Mouse (Mus musculus) heart, embryonic 13.5 days (tissue): ENCODE measurements around the gene E130308A19Rik. TPM values are rescaled to one million over a fixed set of nuclear protein-coding genes. Genes with fewer than 3 reads are reported as not detected.

Experiments used
- ATAC-seq: fragments of 200-750 bp; cut with Nextera tagmentation; 2 replicates; pipeline ENCODE4 v1.8.0; 2017; ENCODE audit warnings: moderate TSS enrichment; ENCODE audit not compliant: insufficient number of reproducible peaks, low FRiP score, low TSS enrichment; ENCODE audit errors: extremely low read depth
- H3K27ac ChIP-seq: fragments of 300-500 bp; sonication (generic); replicated peaks from 2 replicates; pipeline ENCODE4 v1.5.1; 2015; ENCODE audit warnings: moderate library complexity, mild to moderate bottlenecking, inconsistent platforms
- H3K27me3 ChIP-seq: fragments of 300-500 bp; sonication (generic); replicated peaks from 2 replicates; pipeline ENCODE4 v1.6.1; 2015; ENCODE audit warnings: mild to moderate bottlenecking, inconsistent platforms
- H3K36me3 ChIP-seq: fragments of 300-500 bp; sonication (generic); 2 replicates; pipeline ENCODE4 v1.6.1; 2015; ENCODE audit warnings: mild to moderate bottlenecking, inconsistent platforms
- H3K4me1 ChIP-seq: fragments of 300-500 bp; sonication (generic); 2 replicates; pipeline ENCODE4 v1.6.1; 2015; ENCODE audit warnings: inconsistent platforms
- H3K4me2 ChIP-seq: fragments of 300-500 bp; sonication (generic); 2 replicates; pipeline ENCODE4 v1.6.1; 2015; ENCODE audit warnings: inconsistent platforms, mild to moderate bottlenecking, moderate library complexity
- H3K4me3 ChIP-seq: fragments of 300-500 bp; sonication (generic); 2 replicates; pipeline ENCODE4 v1.5.1; 2015; ENCODE audit warnings: moderate library complexity, mild to moderate bottlenecking, inconsistent platforms
- H3K9ac ChIP-seq: fragments of 300-500 bp; sonication (generic); 2 replicates; pipeline ENCODE4 v1.6.1; 2015; ENCODE audit warnings: inconsistent platforms, mild to moderate bottlenecking, moderate library complexity
- H3K9me3 ChIP-seq: fragments of 300-500 bp; sonication (generic); 2 replicates; pipeline ENCODE4 v1.6.1; 2016; ENCODE audit warnings: inconsistent platforms
- WGBS: fragments of 180-500 bp; shearing (Covaris S2); methylation state at CpG from one replicate; pipeline ENCODE4 v1.1.7; 2015; ENCODE audit warnings: mixed read lengths; 5-methylcytosine and 5-hydroxymethylcytosine counted together
- polyA plus RNA-seq: library from polyadenylated mRNA; unstranded; fragments of >200 nt; fragmentation: Nextera tagmentation; extraction: Ambion mirVana; gene quantifications from 2 replicates; pipeline ENCODE4 v1.2.1, GENCODE M21; 2015

Gene E130308A19Rik
- polyA plus RNA-seq, 1 experiment from 2014 or later: 20.5 TPM

DNA sequence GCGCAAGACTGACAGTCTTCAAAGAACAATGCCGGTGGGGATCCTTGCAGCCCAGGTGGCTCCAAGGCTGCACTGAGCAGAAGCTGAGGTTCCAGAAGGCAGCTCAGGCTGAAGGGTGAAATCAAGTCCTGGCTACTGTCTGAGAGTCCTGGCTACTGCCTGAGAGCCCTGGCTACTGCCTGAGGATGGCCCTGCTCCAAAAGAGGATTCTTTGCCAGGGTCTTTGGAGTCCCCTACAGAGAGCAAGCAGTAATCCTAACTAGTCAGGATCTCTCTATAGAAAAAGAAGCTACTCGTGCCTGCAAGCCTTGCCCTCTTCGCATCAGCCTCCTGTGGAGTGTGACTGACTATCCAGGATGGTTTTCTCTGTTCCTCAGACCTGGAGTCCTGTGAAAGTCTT lies 60.7 kb downstream of the E130308A19Rik start:
- Histone ChIP-seq H3K4me2 (no peak overlapping the region), H3K4me3 (no peak overlapping the region), H3K9me3 (no peaks in the 10 kb centered on the region), H3K27ac (no peak overlapping the region), H3K36me3 (peaks cover 13% of the 10 kb centered on the region), H3K27me3 (no peaks in the 10 kb centered on the region), H3K4me1 (peaks cover 36% of the 10 kb centered on the region), H3K9ac (no peak overlapping the region)
- no peak for ATAC-seq
- 73% methylated on average over 4 of the region's 4 CpGs for WGBS

DNA sequence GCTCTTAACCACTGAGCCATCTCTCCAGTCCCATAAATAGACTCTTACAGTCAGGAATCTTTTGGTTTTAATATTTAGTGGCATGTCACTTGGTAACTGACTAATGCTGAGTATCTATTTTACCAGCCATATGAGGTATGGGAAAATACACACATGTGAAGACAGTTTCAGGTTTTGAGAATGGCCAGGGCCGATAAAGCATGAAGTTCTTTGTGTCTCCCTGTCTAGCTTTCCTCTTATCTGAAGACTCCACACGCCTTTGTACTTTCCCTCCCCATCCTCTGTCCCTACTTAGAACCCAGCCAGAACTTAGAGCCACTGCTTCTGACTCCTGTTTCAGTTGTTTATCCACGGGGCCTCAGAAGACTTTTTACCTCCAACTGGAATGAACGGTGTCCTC lies 63.0 kb downstream of the E130308A19Rik start:
- WGBS: 49% methylated on average over 4 of the region's 4 CpGs

DNA sequence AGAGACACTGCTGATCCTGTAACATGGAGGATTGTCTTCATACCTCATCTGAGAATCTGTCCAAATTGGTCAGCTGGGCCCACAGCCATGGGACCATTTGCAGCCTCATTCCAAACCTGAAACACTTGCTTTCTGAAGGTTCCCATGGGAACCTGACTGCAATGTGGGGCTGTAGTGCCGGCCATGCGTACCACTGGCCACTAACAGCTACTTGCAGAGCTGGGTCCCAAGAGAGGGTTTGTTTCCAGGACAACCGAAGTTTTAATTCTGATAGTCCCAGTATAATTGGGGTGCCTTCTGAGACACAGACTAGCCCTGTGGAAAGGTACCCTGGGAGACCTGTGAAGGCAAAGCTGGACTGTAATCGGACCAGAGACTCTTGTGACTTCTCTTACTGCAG lies 64.1 kb downstream of the E130308A19Rik start:
- Histone ChIP-seq H3K36me3 (peaks cover 17% of the 10 kb centered on the region), H3K9ac (no peak overlapping the region), H3K9me3 (no peaks in the 10 kb centered on the region), H3K4me1 (peaks cover 13% of the 10 kb centered on the region; the same call in 1 of the 2 replicates), H3K4me2 (peak overlapping the region; percentile 26; the same call in 1 of the 2 replicates), H3K4me3 (no peak overlapping the region), H3K27ac (no peak overlapping the region), H3K27me3 (no peaks in the 10 kb centered on the region)
- WGBS: 88% methylated on average over 4 of the region's 4 CpGs
- no peak for ATAC-seq

More for the DNA sequence above, 63.0 kb downstream of the E130308A19Rik start:
- Histone ChIP-seq H3K36me3 (peaks cover 17% of the 10 kb centered on the region), H3K4me3 (no peak overlapping the region), H3K27ac (no peak overlapping the region; the same call in 1 of the 2 replicates), H3K4me1 (peaks cover 20% of the 10 kb centered on the region), H3K27me3 (no peaks in the 10 kb centered on the region), H3K4me2 (peak overlapping the region; percentile 26; the same call in 1 of the 2 replicates), H3K9me3 (no peaks in the 10 kb centered on the region), H3K9ac (no peak overlapping the region)
- ATAC-seq: no peak

DNA sequence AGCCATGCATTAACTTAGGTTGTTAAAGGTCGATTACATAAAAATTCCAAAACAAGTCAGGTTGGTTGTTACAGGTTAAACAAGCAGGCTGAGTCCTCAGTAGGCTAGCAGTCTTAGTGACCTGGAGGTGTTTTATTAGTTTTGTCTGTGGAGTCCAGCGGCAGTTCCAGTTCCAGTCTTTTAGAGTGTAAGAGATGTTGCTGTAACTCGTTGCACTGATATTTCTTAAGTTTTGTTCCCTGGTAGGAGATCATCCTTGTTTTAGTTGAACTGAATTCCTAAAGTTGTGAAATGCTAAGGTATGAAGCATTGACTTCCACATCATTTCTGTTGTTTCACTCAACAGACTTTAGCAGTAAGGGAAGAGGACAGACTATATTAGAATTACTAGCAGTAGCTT lies 70.8 kb downstream of the E130308A19Rik start:
- H3K4me2 ChIP-seq: no peak overlapping the region
- H3K9me3 ChIP-seq: no peaks in the 10 kb centered on the region
- H3K4me3 ChIP-seq: no peak overlapping the region
- 81% methylated on average over 3 of the region's 3 CpGs for whole genome bisulfite sequencing
- H3K9ac ChIP-seq: no peak overlapping the region
- H3K27ac ChIP-seq: no peak overlapping the region
- no peaks in the 10 kb centered on the region for H3K27me3 ChIP-seq
- ATAC-seq: no peak
- H3K36me3 ChIP-seq: 0 out of 2 replicates have a peak, but pooled peaks cover 3% of the 10 kb centered on the region
- peaks cover 24% of the 10 kb centered on the region for H3K4me1 ChIP-seq

DNA sequence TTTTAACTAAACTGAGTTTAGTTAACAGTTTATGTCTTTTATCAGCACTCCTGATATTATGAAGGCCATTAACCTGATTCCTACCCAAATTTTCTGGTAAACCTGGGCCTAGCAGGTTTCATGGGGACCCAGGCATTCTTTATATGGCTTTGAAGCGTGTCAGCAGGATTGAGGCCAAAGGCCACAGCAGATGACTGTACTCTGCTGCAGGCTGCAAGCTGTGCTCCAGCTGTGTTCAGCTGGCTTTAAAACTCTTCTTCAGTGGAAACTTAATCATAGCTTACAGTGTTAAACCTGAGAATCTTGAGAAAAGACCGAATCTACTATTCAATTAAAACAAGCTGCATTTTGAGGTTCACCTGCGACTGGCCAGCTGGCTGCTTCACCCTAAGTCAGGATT lies 71.9 kb downstream of the E130308A19Rik start:
- 69% methylated on average over 3 of the region's 3 CpGs for WGBS
- Histone ChIP-seq H3K4me2 (no peak overlapping the region), H3K27ac (0 out of 2 replicates have a peak overlapping the region, but pooled peaks have one; percentile 20), H3K36me3 (no peaks in the 10 kb centered on the region), H3K9me3 (no peaks in the 10 kb centered on the region), H3K9ac (no peak overlapping the region), H3K4me3 (no peak overlapping the region), H3K4me1 (peaks cover 24% of the 10 kb centered on the region), H3K27me3 (no peaks in the 10 kb centered on the region)
- ATAC-seq: no peak

DNA sequence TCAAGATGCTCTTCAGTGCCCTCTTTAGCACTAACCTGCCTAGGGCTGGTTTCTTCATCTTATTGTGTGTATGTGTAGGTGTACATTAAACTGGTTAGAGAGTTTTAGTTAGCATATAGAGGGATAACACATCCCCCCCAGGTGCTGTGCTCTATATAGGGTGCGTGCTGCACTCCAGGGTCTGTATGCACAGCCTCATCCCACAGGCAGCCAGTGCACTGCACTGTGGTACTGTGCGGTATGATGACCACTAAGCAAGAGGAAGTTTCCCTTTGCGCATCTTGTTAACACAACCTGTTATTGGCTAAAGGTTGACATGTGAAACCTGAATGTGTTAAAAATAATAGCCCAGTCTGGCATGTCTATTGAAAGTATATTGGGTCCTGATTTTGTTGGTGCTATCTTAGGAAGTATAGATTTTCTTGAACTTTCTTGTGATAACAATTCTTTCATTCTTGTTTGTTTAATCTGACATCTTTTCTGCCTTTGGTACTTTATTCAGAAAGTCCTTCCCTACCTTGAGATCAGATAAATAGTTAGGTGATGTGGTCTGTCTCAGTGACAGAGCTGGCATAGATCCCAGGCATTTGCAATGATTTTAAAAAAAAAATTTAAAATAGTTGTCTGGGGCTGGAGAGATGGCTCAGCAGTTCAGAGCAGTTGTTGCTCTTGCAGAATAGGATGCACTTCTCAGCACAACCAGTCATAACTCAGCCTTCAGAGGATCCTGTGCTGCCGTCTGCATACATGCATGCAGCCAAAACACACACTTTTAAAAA lies 73.2 kb downstream of the E130308A19Rik start:
- 89% methylated on average over 4 of the region's 4 CpGs for WGBS
- Histone ChIP-seq H3K9me3 (no peaks in the 10 kb centered on the region), H3K4me3 (no peak overlapping the region), H3K4me2 (no peak overlapping the region), H3K27ac (no peak overlapping the region), H3K9ac (no peak overlapping the region), H3K4me1 (peaks cover 24% of the 10 kb centered on the region), H3K27me3 (no peaks in the 10 kb centered on the region), H3K36me3 (no peaks in the 10 kb centered on the region)
- no peak for ATAC-seq

DNA sequence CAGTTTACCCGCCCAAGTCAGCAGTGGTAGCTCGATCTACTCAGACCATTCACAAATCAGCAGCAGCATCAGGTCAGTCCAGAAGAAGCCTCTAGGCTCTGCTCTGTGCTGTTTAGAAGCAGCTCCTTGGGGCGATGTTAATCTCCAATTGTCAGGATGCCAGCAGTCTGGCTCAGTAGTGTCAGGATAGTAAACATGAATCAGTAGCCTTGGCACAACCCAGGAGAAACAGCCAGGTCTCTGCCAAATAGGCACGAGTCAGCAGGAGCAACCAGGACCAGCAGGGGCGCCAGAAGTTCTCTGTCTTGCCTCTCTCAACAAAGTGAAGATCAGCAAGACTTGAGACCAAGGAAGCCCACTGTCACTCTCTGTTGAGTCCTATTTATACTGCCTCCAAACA lies 83.3 kb downstream of the E130308A19Rik start:
- Histone ChIP-seq H3K36me3 (no peaks in the 10 kb centered on the region), H3K4me1 (peaks cover 13% of the 10 kb centered on the region), H3K27me3 (no peaks in the 10 kb centered on the region), H3K4me3 (no peak overlapping the region), H3K27ac (no peak overlapping the region), H3K9me3 (no peaks in the 10 kb centered on the region), H3K9ac (no peak overlapping the region), H3K4me2 (no peak overlapping the region)
- WGBS: 81% methylated on average over 5 of the region's 5 CpGs
- ATAC-seq: no peak

DNA sequence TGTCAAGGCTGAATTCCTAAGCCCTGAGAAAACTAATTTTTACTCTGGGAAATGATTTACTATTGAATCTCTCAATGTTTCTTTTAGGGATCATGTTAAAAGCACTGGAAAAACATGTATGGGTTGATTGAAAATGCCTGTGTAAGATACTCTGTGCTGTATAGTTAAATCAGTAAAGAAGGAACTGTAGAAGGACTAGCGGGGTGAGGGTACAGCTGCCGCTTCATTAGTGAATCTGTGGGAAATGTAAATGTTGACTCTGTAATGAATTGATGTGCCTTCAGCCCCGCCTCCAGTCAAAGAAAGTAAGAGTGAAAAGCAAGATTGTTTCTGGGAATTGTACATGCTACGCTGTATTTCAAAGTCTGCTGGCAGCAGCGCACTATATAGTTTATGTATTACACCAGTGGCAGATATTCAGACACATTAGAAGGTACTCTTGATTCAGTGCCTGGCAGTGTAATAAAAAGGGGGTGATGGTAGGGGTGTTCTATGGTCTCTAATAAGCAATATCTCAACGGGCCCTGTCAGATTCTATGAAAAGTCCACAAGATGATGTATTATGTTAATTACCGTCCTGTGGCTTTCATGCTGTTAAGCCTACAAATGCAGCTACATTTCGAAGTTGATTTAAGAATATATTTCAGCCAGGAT lies 84.9 kb downstream of the E130308A19Rik start:
- no peak overlapping the region for H3K27ac ChIP-seq

DNA sequence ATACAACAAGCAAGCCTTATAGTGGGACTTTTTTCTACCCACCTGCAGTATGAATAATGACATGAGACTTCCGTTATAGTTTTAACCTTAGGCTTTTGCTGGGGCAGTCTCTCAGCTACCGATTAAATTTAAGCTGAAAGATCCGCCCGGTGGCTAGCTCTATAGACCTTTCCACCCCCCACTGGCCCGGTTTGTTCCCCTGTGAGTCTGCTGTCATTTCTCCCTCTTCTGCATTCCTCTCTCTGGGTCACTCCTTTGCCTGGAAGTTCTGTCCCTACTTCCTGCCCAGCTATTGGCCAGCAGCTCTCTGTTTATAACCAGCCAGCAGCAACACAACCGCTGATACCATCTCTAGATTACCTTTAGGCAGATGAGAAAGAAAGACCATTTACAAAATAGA lies 86.4 kb downstream of the E130308A19Rik start:
- H3K27ac ChIP-seq: no peak overlapping the region
- H3K4me3 ChIP-seq: no peak overlapping the region
- WGBS: 52% methylated on average over 6 of the region's 6 CpGs

More for the DNA sequence above, 84.9 kb downstream of the E130308A19Rik start:
- 89% methylated on average over 8 of the region's 8 CpGs for WGBS
- Histone ChIP-seq H3K9me3 (no peaks in the 10 kb centered on the region), H3K9ac (no peak overlapping the region), H3K36me3 (no peaks in the 10 kb centered on the region), H3K27me3 (no peaks in the 10 kb centered on the region), H3K4me3 (no peak overlapping the region), H3K4me1 (peaks cover 19% of the 10 kb centered on the region), H3K4me2 (no peak overlapping the region)
- no peak for ATAC-seq

DNA sequence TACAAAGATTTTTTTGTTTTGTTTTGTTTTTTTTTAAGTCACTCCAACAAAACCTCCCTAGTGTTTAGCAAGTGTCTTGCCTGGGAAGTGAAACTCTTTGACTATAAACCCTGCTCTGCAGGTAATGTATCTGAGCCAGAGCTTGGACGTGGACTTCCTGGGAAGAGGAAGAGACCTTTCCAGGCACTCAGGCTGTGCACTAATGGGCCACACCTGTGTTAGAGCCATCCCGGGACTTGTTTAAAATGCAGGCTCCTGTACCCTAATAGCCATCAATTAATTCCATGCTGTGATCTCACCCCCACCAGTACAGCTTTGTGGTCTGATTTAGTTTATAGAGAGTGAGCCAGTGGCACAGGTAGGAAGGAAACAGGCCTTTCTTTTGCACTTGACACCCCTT lies 86.9 kb downstream of the E130308A19Rik start:
- Histone ChIP-seq H3K27ac (no peak overlapping the region), H3K4me3 (no peak overlapping the region), H3K27me3 (no peaks in the 10 kb centered on the region), H3K9me3 (no peaks in the 10 kb centered on the region), H3K4me1 (peaks cover 26% of the 10 kb centered on the region), H3K4me2 (no peak overlapping the region), H3K36me3 (no peaks in the 10 kb centered on the region), H3K9ac (no peak overlapping the region)
- ATAC-seq: no peak
- 70% methylated on average over 2 of the region's 2 CpGs for WGBS

More for the DNA sequence above, 86.4 kb downstream of the E130308A19Rik start:
- Histone ChIP-seq H3K4me1 (peaks cover 24% of the 10 kb centered on the region), H3K9ac (no peak overlapping the region), H3K36me3 (no peaks in the 10 kb centered on the region), H3K9me3 (no peaks in the 10 kb centered on the region), H3K27me3 (no peaks in the 10 kb centered on the region), H3K4me2 (no peak overlapping the region)
- ATAC-seq: no peak

DNA sequence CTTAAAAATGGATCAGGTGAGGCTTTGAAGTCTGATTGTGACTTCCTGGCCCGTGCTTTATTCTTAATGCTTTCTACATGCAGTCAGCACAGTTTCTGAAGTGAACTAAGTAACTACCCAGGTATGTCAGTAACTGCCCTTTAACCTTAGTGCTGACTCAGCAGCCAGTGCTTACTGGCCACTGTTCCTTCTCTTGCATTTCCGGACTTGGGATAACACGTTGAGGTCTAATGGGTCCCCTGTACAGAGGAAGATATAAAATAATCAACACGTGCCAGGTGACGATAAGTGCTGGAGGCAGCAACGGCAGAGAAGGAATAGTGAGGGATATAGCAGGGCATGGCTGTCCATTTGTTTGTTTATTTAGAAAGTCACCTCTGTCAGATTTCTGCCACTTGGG lies 88.5 kb downstream of the E130308A19Rik start:
- ATAC-seq: no peak
- 0 out of 2 replicates have a peak, but pooled peaks cover under 1% of the 10 kb centered on the region for H3K36me3 ChIP-seq
- H3K27me3 ChIP-seq: no peaks in the 10 kb centered on the region
- H3K4me3 ChIP-seq: no peak overlapping the region
- H3K4me1 ChIP-seq: peaks cover 26% of the 10 kb centered on the region
- H3K9ac ChIP-seq: no peak overlapping the region
- no peak overlapping the region for H3K27ac ChIP-seq
- H3K9me3 ChIP-seq: no peaks in the 10 kb centered on the region
- H3K4me2 ChIP-seq: no peak overlapping the region
- WGBS: 59% methylated on average over 6 of the region's 6 CpGs
